Comparison of ENCODE assay signal across 8 mouse cellular contexts in genomic region chrX:50616920-50617319, GRCm38 (mm10).
DNase-seq lines count a peak whose midpoint lies in the region; ATAC-seq and TF ChIP-seq lines count a peak whose summit lies in the region.
"Not testable (repeated sequence)": the region's sequence is repeated elsewhere in the genome, so short reads cannot be mapped to it uniquely, and the experiment has no call there.

No protein-coding gene starts in this region.

- not testable (repeated sequence) for H3K4me3 ChIP-seq in MEL (ENCODE audit: control insufficient read depth in 1 of 2, insufficient read depth in 1 of 2, low read depth in 2 of 2, low read length in 2 of 2); embryonic facial prominence, embryonic 11.5 days (ENCODE audit: low read depth, low read length); heart, embryonic 11.5 days (ENCODE audit: low read depth, low read length); hindbrain, embryonic 14.5 days (replicated peaks; ENCODE audit: low read length); neural tube, embryonic 11.5 days (ENCODE audit: low read depth, low read length)
- peak overlapping the region; percentile 16; the same call in 1 of the 2 replicates for H3K4me3 ChIP-seq in liver, embryonic 16.5 days (ENCODE audit: low read depth, low read length)

- TF ChIP-seq RAD21 in MEL (IDR thresholded peaks at IDR 0.05; ENCODE audit: low read depth, low read length), result peak; percentile 49

- not testable (repeated sequence) for H3K4me2 ChIP-seq in embryonic facial prominence, embryonic 11.5 days (ENCODE audit: low read depth, low read length); liver, embryonic 16.5 days (ENCODE audit: low read depth, low read length); neural tube, embryonic 11.5 days (ENCODE audit: low read depth)
- peak overlapping the region; percentile 37; the same call in 1 of the 2 replicates for H3K4me2 ChIP-seq in heart, embryonic 11.5 days
- peak overlapping the region; percentile 32 for H3K4me2 ChIP-seq in hindbrain, embryonic 14.5 days (replicated peaks)

- TF ChIP-seq POLR2A in MEL (IDR thresholded peaks at IDR 0.05; ENCODE audit: control insufficient read depth in 1 of 2, insufficient read depth in 1 of 2, low read depth in 1 of 2, low read length in 2 of 2, poor library complexity in 1 of 2), result not testable (repeated sequence)

- peak overlapping the region; percentile 45; the same call in 1 of the 2 replicates for H3K27ac ChIP-seq in MEL (ENCODE audit: control insufficient read depth, low read depth, low read length)
- not testable (repeated sequence) for H3K27ac ChIP-seq in embryonic facial prominence, embryonic 11.5 days (replicated peaks; ENCODE audit: low read depth, low read length); heart, embryonic 11.5 days (ENCODE audit: low read depth, low read length); liver, embryonic 16.5 days (ENCODE audit: low read length); neural tube, embryonic 11.5 days (ENCODE audit: low read depth, low read length)
- peak overlapping the region; percentile 59 for H3K27ac ChIP-seq in hindbrain, embryonic 14.5 days

- peak; percentile 75 for DNase-seq in MEL (ENCODE audit: low read depth, low spot score)
- peak; percentile 34 for DNase-seq in embryonic facial prominence, embryonic 11.5 days (ENCODE audit: low spot score)
- DNase-seq in hindbrain, embryonic 14.5 days (ENCODE audit: low spot score), result not testable (repeated sequence)
- DNase-seq in layer of hippocampus, postnatal 25 days (ENCODE audit: extremely low spot score in 1 of 2, low spot score in 1 of 2), result peak; percentile 86 to 91
- peak; percentile 67 for DNase-seq in neural tube, embryonic 11.5 days (ENCODE audit: low spot score)
- peak; percentile 55 for DNase-seq in thymus, postnatal 0 days (ENCODE audit: low spot score)

- TF ChIP-seq CTCF in MEL (IDR thresholded peaks at IDR 0.05 in 2 of 3, conservative IDR thresholded peaks at IDR 0.05 in 1 of 3; ENCODE audit: control insufficient read depth in 1 of 3, insufficient read depth in 1 of 3, low read depth in 2 of 3, low read length in 3 of 3, poor library complexity in 1 of 3, severe bottlenecking in 1 of 3), result peak; percentile 31 to 47 (median 33); a peak in 5 of 6 replicates

- not testable (repeated sequence) for H3K9me3 ChIP-seq in MEL (replicated peaks; ENCODE audit: insufficient read depth, low read length); embryonic facial prominence, embryonic 11.5 days (replicated peaks; ENCODE audit: control insufficient read depth, low read length); heart, embryonic 11.5 days (replicated peaks; ENCODE audit: control insufficient read depth, low read length); hindbrain, embryonic 14.5 days (ENCODE audit: control insufficient read depth, low read length); liver, embryonic 16.5 days (replicated peaks; ENCODE audit: control insufficient read depth, low read length); neural tube, embryonic 11.5 days (ENCODE audit: control insufficient read depth, low read length)

- not testable (repeated sequence) for H3K79me2 ChIP-seq in MEL (ENCODE audit: control insufficient read depth, insufficient read depth, low read length, poor library complexity)

- not testable (repeated sequence) for H3K27me3 ChIP-seq in MEL (ENCODE audit: control insufficient read depth in 1 of 2, insufficient read depth in 2 of 2, low read length in 2 of 2); embryonic facial prominence, embryonic 11.5 days (ENCODE audit: control insufficient read depth, insufficient read depth, low read length); heart, embryonic 11.5 days (ENCODE audit: control insufficient read depth, insufficient read depth, low read length); hindbrain, embryonic 14.5 days (ENCODE audit: control insufficient read depth, insufficient read depth, low read length); liver, embryonic 16.5 days (ENCODE audit: control insufficient read depth, insufficient read depth, low read depth, low read length); neural tube, embryonic 11.5 days (ENCODE audit: control insufficient read depth, insufficient read depth, low read length)

- H3K4me1 ChIP-seq in MEL (ENCODE audit: control insufficient read depth in 1 of 2, insufficient read depth in 2 of 2, low read length in 2 of 2); embryonic facial prominence, embryonic 11.5 days (ENCODE audit: control insufficient read depth, insufficient read depth, low read length); heart, embryonic 11.5 days (ENCODE audit: control insufficient read depth, insufficient read depth, low read length); hindbrain, embryonic 14.5 days (replicated peaks; ENCODE audit: control insufficient read depth, insufficient read depth, low read length); liver, embryonic 16.5 days (ENCODE audit: control insufficient read depth, low read depth, low read length); neural tube, embryonic 11.5 days (ENCODE audit: control insufficient read depth, insufficient read depth, low read length): not testable (repeated sequence)

- peak in 1 of 2 experiments; percentile 34; a peak in 1 of 4 replicates for TF ChIP-seq EP300 in MEL (IDR thresholded peaks at IDR 0.05; ENCODE audit: low read depth in 1 of 2, low read length in 2 of 2)

- 67% methylated on average over 8 of the region's 8 CpGs for WGBS in embryonic facial prominence, embryonic 11.5 days
- WGBS in heart, embryonic 11.5 days (ENCODE audit: insufficient replicate concordance), result 67% methylated on average over 8 of the region's 8 CpGs
- WGBS in hindbrain, embryonic 14.5 days, result 79% methylated on average over 8 of the region's 8 CpGs
- WGBS in liver, embryonic 16.5 days (ENCODE audit: insufficient replicate concordance), result 39% methylated on average over 8 of the region's 8 CpGs
- WGBS in neural tube, embryonic 11.5 days, result 67% methylated on average over 8 of the region's 8 CpGs

- not testable (repeated sequence) for ATAC-seq in embryonic facial prominence, embryonic 11.5 days (replicated peaks; ENCODE audit: insufficient number of reproducible peaks, low FRiP score, low TSS enrichment, low read depth); heart, embryonic 11.5 days (replicated peaks; ENCODE audit: insufficient number of reproducible peaks, low FRiP score, low TSS enrichment); hindbrain, embryonic 14.5 days (ENCODE audit: low FRiP score); liver, embryonic 16.5 days (ENCODE audit: low read depth); neural tube, embryonic 11.5 days (ENCODE audit: insufficient read depth, low FRiP score, low TSS enrichment)

- not testable (repeated sequence) for H3K36me3 ChIP-seq in MEL (ENCODE audit: control insufficient read depth in 1 of 2, insufficient read depth in 2 of 2, low read length in 2 of 2); embryonic facial prominence, embryonic 11.5 days (replicated peaks; ENCODE audit: control insufficient read depth, insufficient read depth, low read depth, low read length); heart, embryonic 11.5 days (ENCODE audit: control insufficient read depth, insufficient read depth, low read length); hindbrain, embryonic 14.5 days (replicated peaks; ENCODE audit: control insufficient read depth, insufficient read depth); liver, embryonic 16.5 days (ENCODE audit: control insufficient read depth, insufficient read depth); neural tube, embryonic 11.5 days (ENCODE audit: control insufficient read depth, insufficient read depth, low read length)

- H3K9ac ChIP-seq in MEL (ENCODE audit: control insufficient read depth, low read depth, low read length, poor library complexity, severe bottlenecking), result peak overlapping the region; percentile 52; the same call in 1 of the 2 replicates
- not testable (repeated sequence) for H3K9ac ChIP-seq in embryonic facial prominence, embryonic 11.5 days (replicated peaks; ENCODE audit: low read length); heart, embryonic 11.5 days (ENCODE audit: low read depth, low read length); liver, embryonic 16.5 days (ENCODE audit: low read depth, low read length); neural tube, embryonic 11.5 days (ENCODE audit: low read length)
- 0 out of 2 replicates have a peak overlapping the region, but pooled peaks have one; percentile 16 for H3K9ac ChIP-seq in hindbrain, embryonic 14.5 days

TF ChIP-seq in MEL, 35 proteins besides CTCF, POLR2A, EP300 and RAD21:
- peak; percentile 75 for TF ChIP-seq HCFC1 (IDR thresholded peaks at IDR 0.05; ENCODE audit: low read depth, low read length)
- TF ChIP-seq MXI1 (IDR thresholded peaks at IDR 0.05; ENCODE audit: low read depth, low read length), result 0 out of 2 replicates have a peak, but pooled peaks have one; percentile 23
- TF ChIP-seq ETS1 (IDR thresholded peaks at IDR 0.05; ENCODE audit: low read depth, low read length), result peak; percentile 95
- peak; percentile 98 for TF ChIP-seq ZNF384 (IDR thresholded peaks at IDR 0.05; ENCODE audit: low read depth, low read length)
- TF ChIP-seq ZKSCAN1 (IDR thresholded peaks at IDR 0.05; ENCODE audit: low read depth, low read length), result peak; percentile 65; the same call in 1 of the 2 replicates
- peak; percentile 28 for TF ChIP-seq SMC3 (IDR thresholded peaks at IDR 0.05; ENCODE audit: low read depth, low read length)
- TF ChIP-seq USF1 (IDR thresholded peaks at IDR 0.05; ENCODE audit: low read depth, low read length), result peak; percentile 71
- peak; percentile 70 for TF ChIP-seq SIN3A (IDR thresholded peaks at IDR 0.05; ENCODE audit: low read length)
